Mouse (Mus musculus): ENCODE measurements at regions not wholly inside any gene's neighbourhood (a gene's known extent, or its start where the extent isn't known, plus 50 kb on each side); places are given as distances from the start of the nearest gene placed in this dataset.

GRCm38 (mm10) chrX:22961338-22961737 is 403.5 kb downstream of the Klhl13 start:
- DNase-seq (ENCODE audit: extremely low spot score, low spot score) = peak; percentile 14
- no peak overlapping the region for H3K4me3 ChIP-seq
- no peaks in the 10 kb centered on the region for H3K9me3 ChIP-seq

GRCm38 (mm10) chrX:22950406-22951256 is 414.3 kb downstream of the Klhl13 start:
- no peaks in the 10 kb centered on the region; the same call in 1 of the 2 replicates for H3K4me1 ChIP-seq
- 55% methylated on average over 3 of the region's 3 CpGs for WGBS
- no peak overlapping the region for H3K4me3 ChIP-seq
- H3K9me3 ChIP-seq = no peaks in the 10 kb centered on the region
- no peaks in the 10 kb centered on the region for H3K36me3 ChIP-seq (replicated peaks)
- H3K27ac ChIP-seq = no peak overlapping the region
- H3K27me3 ChIP-seq (ENCODE audit: poor library complexity, severe bottlenecking) = no peaks in the 10 kb centered on the region
- DNase-seq (ENCODE audit: extremely low spot score, low spot score) = no peak

More at GRCm38 (mm10) chrX:22961338-22961737, 403.5 kb downstream of the Klhl13 start:
- Histone ChIP-seq H3K27me3 (ENCODE audit: poor library complexity, severe bottlenecking) (no peaks in the 10 kb centered on the region), H3K4me1 (no peaks in the 10 kb centered on the region), H3K36me3 (replicated peaks) (no peaks in the 10 kb centered on the region), H3K27ac (no peak overlapping the region)
